Mouse (Mus musculus) gastrocnemius, adult 18-20 months (tissue): ENCODE measurements around the gene Slc12a8. TPM values are rescaled to one million over a fixed set of nuclear protein-coding genes. Genes with fewer than 3 reads are reported as not detected.

Experiments
- DNase-seq: peaks from one replicate; pipeline ENCODE4 v3.0.0; 2021; ENCODE audit warnings: low spot score
- total RNA-seq, 2 experiments: library from RNA; stranded (reverse); gene quantifications; 2 replicates each; pipeline ENCODE4 v1.2.3; 2021

The Slc12a8 gene
- total RNA-seq, 2 experiments from 2014 or later, result 0.09 to 0.17 TPM

DNA sequence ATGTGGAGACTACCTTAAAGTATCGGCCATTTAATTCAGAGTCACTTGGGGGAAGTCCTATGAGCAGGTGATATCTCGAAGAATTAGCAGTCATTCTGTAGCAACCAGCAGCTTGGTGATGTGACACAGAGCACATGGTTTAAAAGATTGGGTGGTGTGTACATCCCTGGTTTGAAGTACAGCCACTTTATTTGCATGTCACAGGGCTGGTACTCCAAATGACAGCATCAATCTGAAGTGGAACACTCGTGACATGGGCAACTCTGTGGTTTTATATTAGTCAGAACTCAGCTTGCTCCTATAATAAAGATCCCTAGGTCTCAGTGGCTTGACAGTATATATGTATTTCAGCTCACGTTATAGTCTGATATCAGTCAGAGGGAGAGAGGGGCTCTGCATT, 155.5 kb downstream of the Slc12a8 start:
- DNase-seq, result no peak

DNA sequence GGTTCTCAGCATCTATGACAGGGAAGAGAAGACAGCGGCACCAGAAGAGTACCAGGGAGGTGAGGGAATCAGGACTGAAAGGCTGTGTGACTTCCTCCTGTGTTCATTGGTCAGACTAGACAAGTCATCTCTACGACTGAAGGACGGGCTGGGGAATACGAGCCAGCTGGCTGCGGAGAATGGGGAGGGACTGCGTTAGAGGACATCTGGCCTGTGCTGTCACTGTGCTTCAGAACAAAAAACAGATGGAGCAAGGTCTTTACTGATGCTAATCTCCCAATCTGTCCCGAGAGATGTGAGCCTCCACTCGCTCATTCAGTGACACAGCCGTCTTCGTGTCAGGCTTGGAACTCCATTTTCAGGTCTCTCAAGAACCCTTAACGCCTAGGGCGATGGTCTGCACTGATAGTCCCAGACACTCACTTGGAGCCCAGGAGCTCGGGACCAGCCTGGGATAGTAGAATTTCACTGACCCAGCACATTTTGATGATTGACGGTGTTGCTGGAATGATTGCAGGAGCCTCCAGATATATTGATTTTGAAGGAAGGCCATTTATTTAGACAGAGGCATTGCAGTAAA, 156.5 kb downstream of the Slc12a8 start:
- peak; percentile 72 for DNase-seq

DNA sequence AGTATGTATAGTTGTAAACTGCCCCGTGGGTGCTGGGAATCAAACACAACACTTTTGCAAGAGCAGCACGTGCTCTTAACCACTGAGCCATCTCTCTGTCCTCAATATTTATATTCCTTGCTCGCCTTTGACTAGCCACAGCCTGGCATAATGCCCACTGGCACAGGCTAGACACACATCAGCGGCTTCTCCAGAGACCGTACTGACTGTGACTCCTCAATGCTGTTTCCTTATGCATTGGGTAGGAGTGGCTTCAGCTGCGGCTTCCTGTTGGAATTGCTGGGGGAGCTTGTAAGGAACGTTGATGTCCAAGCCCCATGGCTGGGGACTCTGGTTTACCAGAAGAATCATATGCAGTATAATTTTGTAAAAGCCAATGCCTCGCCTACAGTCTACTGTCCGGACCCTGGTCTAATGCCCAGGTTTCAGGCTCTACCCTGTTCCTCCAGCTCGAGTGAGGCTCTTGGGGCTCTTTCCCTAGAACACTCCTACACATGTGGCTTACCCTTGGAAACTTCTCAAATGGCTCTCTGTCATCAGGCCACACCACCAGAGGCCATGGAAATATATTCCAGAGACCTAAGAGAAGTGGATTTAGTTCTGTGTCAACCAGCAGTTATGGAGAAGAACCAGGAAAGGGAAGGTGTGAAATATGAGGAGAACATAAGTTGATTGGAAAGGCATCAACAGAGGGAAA, 158.2 kb downstream of the Slc12a8 start:
- no peak for DNase-seq

DNA sequence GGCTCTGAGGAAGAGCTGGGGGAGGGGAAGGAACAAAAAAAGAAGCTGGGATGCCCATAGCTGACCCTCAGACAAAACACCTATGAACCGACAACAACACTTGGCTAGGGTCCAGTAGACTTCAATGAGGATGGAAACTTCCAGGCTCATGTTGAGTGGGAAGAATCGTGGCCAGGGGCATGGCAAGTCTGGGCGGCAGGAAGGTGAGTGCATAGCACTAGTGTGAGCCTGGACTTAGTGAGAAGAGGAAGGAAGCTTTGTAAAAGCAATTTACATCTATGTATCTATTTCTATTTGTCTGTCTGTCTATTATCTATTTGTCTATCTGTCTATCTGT, 158.7 kb downstream of the Slc12a8 start:
- DNase-seq, result no peak

DNA sequence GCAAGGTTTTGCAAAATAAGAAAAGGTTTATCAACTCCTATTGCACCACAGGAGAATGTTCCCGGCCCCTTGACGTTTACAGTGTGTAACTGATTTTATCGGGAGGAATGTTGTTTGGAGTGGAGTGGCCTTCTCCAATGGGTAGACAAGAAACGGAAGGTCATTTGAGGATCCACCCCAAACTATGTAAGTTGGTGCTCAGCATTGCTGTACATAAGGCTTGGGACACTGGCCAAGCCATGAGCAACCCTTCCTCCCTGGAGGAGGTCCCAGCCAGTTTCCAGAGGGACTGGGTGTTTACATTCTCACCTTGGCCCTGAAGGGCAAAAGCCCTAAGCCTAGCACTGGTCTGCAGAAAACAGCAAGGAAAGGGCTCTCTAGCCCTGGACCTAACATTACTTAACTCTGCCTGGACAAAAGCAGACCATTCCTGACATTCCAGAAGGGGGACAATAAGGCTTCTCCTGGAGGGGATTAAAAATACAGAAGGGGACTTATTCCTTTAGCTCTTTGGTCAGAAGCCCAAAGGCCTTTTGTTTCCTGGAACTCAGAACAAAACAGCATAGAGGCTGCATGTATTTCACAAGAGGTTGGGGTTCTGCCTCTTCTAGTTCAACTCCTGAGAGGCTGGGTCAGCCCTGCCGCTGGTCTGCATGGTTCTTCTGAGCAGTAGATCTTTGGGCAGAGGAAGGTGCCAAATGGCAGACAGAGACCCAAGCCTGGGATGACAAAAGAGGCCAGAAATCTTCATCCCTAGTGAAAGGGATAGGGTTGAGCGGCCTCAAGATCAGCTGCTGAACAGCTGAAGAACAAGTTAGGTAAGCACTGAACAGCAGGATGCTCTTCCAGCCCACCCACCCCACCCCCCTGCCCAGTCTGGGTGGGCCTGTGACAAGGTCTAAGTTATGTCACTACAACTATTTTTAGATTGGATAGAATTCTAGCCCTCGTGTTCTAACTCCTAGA, 159.5 kb downstream of the Slc12a8 start:
- DNase-seq, result peak; percentile 30

DNA sequence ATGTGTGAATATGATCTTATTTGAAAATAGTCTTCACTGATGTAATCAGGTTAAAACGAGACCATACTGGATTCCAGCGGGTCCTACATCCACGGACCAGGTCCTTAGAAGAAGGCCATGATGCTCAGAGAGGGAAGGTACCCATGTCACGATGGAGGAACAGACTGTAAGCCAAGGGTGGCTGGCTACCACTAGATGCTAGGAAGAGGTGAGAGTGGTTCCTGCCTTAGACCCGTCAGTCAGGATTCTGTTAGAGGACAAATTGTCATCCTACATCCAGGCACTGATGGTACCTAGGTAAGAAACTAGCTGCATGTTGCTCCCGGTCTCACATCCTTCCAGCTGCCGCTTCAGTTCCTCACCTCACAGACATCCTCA, 160.2 kb downstream of the Slc12a8 start:
- DNase-seq, result no peak

DNA sequence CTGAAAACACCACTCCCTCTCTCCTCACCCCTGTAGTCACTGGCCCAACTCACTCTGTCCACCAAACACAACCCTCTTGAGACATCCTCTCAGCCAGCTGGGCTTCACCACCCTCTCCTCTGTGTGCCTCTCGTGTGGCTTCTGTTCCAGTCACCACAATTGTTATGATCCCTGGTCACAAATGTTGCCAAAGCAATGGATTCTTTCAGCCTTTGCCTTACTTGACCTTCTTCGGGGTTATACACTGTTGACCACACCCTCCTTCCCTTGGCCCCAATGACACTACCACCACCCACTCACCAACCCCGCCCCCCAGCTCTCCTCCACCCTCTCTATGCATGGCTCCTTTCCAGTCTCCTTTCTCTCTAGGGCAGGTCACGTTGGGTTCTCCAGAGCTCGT, 160.8 kb downstream of the Slc12a8 start:
- peak; percentile 76 for DNase-seq

DNA sequence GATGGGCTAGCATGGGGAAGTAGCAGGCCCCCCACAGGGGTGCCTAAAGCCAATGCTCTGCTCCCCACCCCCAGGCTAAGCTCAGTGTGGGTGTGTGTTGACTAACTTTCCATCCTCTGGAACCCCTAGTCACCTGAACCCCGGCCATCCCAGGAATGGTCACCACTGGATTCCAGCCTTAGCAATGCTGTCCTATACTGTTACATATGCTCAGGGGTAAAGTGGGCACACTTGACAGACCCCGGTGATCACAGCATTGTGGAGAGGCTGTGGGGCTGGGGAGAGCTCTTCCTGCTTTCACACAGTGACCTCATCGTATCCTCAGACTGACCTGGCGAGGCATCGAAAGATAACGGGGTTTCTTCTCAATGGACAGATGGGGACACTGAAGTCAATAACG, 163.1 kb downstream of the Slc12a8 start:
- no peak for DNase-seq

DNA sequence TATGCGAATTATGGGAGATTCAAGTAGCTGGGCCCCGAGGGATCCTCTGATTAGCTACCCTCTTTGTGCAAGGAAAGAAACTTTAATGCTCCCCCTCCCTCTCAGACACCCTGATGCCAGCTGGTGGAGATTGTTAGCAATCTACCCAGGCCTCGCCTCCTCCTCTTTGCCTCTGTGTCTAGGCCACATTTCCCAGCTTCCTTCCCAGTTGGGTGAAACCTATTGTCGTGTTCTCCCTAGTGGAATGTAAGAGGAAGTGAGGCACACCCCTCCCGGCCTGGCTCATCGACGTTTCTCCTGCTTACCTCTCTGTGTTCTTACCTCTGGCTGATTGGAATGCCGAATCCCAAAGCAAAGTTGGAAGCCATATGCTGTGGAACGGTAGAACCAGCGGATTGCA, 163.7 kb downstream of the Slc12a8 start:
- peak; percentile 27 for DNase-seq

DNA sequence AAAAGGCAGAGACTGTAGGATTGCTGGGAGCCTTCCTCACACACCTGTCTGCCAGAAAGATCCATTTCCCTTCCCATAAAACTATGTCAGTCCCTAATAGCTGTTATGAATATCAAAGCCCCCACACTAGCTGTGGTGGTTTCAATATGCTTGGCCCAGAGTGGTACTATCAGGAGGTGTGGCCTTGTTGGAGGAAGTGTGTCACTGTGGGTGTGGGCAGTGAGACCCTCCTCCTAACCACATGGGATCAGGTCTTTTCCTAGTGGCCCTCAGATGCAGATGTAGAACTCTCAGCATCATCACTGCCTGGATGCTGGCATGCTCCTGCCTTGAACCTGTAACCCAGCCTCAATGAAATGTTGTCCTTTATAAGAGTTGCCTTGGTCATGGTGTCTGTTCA, 164.5 kb downstream of the Slc12a8 start:
- DNase-seq, result no peak

DNA sequence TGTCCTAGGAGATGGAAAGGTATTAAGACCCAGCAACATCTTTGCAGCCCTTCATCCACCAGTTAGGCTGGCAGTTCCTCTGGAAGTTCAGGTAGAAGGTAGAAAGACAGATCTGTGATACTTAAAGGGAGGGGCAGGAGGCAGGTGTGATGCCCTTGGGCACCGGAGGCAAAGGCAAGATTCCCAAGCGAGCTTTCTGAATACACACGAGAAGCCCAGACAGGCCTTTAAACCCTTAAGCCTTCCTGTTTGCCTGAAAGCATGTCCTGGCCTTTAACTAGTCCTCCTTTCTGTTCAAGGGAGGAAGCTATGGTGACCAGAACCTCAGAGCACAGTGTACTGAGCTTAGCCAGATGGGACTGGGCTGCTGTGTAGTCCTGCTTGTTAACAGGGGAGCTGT, 165.5 kb downstream of the Slc12a8 start:
- DNase-seq, result no peak

DNA sequence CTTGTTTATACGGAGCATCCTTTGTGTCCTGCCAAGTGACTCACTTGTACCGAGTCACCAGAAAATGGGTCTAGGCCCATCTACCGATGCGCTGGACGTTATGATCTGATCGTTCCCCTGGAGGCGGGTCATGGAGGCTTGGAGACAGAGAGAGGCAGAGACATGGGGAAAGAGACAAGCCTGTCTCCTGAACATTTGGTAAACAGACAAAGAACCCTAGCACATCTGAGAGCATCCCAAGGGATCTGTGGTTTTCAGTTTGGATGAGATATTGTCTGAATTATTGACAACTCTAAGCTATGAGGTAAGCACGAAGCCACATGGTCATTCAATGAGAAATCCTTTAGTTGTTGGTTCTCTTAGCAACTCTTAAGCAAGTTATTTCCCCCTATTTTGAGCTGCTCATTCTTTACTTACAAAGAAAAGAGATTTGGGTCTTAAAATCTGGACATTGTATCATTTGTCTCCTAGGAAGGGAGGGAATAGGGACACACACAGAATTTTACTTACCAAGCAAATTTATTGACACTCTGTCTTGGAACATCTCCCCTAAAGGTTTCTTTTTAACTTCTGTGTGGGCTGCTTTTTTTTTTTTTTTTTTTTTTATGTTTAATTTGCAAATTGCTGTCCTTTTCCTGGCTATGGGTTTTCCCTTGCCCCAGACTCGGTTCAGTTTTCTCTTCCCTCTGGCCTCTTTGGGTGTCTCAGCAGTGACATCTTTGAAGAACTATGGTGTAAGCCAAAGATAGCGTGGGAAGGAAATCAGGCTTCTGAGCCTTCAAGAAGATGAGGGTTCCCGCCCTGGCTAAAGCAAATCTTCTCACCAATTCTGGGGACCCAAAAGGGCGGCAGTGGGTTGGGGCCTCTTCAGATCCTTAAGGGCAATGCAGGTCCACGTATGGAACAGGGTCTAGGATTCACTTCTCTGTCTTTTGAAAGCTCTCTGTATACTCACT, 166.4 kb downstream of the Slc12a8 start:
- peak; percentile 67 for DNase-seq

DNA sequence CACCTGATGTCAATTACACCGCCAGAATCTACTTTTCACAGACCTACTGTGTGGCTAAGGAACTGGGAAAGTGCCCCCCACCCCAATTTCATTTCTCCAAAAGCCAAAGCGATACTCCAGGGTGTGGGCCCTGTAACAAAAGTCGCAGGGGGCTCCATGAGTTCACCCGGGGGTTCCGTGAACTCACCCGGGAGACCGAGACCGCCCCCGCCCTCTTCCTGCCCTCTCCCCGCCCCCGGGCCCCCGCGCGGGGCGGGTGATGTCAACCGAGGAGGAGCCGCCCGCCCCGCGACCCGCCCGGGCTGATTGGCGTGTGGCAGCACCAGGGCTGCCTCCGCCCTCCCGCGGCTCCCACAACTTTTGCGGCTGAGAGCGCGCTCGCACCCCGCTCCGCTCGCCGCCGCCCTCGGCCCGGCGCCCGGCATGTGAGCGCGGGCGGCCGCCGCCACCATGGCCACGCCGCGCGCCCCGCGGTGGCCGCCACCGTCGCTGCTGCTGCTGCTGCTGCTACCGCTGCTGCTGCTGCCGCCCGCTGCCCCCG, 167.1 kb downstream of the Slc12a8 start, which contains the start of gene Heg1:
Gene Heg1 (plus strand): TSS at position 209 of the 541 bp plus-strand sequence.
- DNase-seq, result peak; percentile 79

DNA sequence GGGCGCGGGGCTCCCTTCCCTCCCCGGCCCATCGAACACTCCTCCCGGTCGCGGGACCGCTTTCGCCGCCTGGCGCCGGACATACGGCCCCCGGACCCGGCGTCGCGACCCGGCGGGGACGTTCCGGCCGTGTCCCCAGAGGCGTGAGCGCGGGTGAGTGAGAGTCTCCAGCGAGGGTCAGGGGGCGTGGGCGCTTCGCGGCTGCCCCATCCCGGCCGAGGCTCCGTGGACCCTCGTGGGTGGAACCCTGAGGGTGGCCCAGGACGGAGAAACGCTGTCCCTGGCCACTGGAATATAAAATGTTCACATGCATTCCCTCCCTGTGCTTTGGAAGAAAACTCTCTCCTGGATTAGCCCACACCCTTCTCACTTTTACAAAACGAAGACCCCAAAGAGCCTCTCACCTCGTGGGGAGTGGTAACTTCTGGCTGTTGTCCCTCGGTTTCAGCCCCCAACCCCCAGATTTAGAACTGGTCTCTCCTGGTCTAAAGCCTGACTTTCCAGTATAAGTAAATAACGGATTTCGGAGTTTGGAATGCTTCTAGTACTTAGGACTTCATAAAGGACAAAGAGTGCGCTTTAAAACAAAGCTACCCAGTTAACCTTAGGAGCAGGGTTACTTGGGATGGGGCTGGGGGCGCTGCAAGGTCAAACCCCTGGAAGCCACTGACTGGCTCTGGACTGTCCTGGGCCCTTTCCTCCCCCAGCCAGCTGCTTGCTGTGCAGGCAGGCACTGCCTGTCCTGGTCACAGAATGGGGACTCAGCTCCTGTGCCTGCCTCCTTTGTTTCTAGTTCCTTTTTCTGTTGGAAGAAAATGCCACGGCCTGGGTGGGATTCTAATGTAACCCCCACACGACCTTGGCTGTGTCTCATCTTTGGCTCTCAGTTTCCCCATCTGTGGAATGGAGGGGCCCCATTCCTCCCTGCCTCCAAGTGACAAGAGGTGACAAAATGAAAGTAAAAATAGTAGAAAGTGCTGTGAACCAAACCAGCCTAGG, 167.9 kb downstream of the Slc12a8 start:
- DNase-seq, result no peak

DNA sequence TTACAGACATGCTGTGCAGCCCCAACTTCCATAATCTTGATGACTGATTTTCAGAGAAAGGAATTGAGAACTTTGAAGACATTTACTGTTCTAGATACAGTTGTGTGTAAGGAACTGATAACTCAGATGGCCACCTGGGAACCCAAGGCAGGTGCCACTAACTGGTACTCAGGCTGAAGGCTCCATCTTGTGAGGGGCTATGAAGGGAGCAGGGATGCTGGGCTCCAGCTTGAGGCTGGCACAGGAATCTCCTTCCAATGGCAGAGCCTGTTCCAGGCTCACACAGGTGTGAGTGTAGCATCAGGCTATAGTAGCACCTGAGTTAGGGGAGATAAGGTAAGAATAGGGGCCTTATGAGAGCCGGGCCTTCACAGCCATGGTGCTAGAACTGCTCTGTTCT, 168.9 kb downstream of the Slc12a8 start:
- DNase-seq, result no peak

DNA sequence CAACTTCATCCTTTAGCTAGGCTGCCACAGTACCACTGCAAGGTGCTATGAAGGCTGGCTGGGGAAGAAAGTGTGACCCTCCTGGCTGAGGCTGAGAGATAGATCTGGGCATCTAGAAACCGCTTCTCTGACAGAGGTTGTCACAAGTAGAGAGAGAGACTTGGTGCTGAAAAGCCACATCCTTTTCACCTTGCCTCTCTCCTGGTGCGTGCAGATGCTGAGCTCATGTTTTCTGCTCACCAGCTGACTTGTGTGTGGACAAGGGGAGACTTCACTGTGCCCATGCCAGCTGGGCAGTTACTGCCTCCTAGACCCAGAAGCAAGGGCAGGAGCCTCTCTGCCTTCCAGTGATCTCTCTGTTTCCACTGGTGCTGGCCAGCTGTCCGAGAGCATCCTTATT, 170.6 kb downstream of the Slc12a8 start:
- DNase-seq, result no peak

DNA sequence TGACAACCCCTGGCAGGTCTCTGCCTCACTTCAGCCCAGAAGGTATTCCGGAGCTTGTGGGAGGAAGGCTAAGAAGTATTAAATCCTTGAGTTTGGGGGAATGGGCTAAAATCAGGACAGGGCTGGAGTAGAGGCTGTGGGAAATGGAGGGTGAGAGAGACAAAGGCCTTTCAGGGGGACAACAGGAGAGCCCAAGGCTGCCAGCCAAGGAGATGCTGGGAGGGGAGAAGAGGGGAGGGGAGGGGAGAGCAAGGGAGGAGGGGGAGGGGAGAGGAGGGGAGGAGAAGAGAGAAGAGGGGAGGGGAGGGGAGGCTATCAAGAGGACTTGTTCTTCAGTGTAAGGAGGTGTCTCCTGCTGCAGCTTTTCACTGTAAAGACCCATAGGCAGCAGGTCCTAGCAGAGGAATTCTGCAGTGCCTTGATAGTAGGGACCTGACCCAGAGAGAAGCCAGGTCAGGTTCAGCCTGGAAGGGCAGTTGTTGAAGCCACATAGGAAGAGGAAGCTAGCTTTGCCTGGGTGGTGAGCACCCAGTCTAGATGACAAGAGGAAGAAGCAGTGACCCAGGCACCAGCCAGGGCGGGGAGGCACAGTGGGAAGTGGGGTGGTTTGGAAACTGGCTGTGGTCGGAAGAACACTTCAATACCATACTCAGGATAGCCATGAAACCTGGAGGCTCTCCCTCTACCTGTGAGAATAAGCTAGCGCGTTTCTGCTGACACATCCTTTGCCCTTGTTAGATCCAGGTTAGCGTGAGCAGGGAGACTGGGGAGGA, 174.0 kb downstream of the Slc12a8 start:
- no peak for DNase-seq

DNA sequence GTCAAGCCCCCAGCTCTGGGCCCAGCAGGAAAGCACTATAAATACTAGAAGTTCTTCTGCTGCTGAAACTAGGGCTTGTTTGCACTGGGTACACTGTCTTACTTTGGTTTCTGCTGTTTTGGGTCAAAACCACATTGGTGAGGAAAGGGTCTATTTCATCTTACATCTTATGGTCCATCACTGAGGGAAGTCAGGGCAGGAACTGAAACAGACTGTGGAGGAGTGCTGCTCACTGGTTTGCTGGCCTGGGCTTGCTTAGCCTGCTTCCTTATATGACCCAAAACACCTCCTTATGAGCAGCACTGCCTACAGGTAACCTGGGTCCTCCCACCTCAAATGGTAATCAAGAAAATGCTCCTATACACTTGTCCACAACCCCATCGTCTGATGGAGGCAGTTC, 176.4 kb downstream of the Slc12a8 start:
- DNase-seq, result no peak
